Mouse (Mus musculus): ENCODE measurements around the gene Pld3. TPM values are rescaled to one million over a fixed set of nuclear protein-coding genes. Genes with fewer than 3 reads are reported as not detected.

Gene Pld3
- 107 and 110 TPM in 2 replicates for polyA plus RNA-seq (2015; fragmentation: Nextera tagmentation; extraction: Ambion mirVana)

- Histone ChIP-seq H3K9ac (replicated peaks) (peak within 1 kb of the TSS; percentile 73), H3K36me3 (peaks cover 12% of the 10 kb centered on the region), H3K9me3 (no peaks in the 10 kb centered on the region), H3K4me3 (replicated peaks) (peak within 1 kb of the TSS; percentile 60), H3K27me3 (no peaks in the 10 kb centered on the region), H3K4me2 (replicated peaks) (peak within 1 kb of the TSS; percentile 89), H3K27ac (no peak within 1 kb of the TSS), H3K4me1 (replicated peaks) (peaks cover 19% of the 10 kb centered on the region)
- peak; percentile 100 for ATAC-seq
- WGBS: under 1% methylated on average over 41 of the region's 41 CpGs
These were observed at the start of gene Pld3, which contains the start of gene 2310022A10Rik for GRCm38 (mm10) chr7:27552931-27553513. Gene Pld3 (minus strand): TSS chr7:27553218. Gene 2310022A10Rik (plus strand): TSS chr7:27553233.

GRCm38 (mm10) chr7:27602161-27602560 is 49.1 kb upstream of the Pld3 start:
- H3K27me3 ChIP-seq: no peaks in the 10 kb centered on the region
- H3K4me2 ChIP-seq (replicated peaks): no peak overlapping the region
- H3K4me3 ChIP-seq (replicated peaks): no peak overlapping the region
- no peaks in the 10 kb centered on the region for H3K9me3 ChIP-seq
- WGBS: 87% methylated on average over 2 of the region's 2 CpGs
- H3K4me1 ChIP-seq (replicated peaks): peaks cover 50% of the 10 kb centered on the region
- H3K9ac ChIP-seq (replicated peaks): no peak overlapping the region
- ATAC-seq: no peak
- no peaks in the 10 kb centered on the region for H3K36me3 ChIP-seq
- H3K27ac ChIP-seq: no peak overlapping the region

- Histone ChIP-seq H3K27me3 (no peaks in the 10 kb centered on the region), H3K4me1 (replicated peaks) (peaks cover 52% of the 10 kb centered on the region), H3K4me3 (replicated peaks) (no peak overlapping the region), H3K27ac (0 out of 2 replicates have a peak overlapping the region, but pooled peaks have one; percentile 10), H3K9ac (replicated peaks) (0 out of 2 replicates have a peak overlapping the region, but pooled peaks have one; percentile 44), H3K36me3 (no peaks in the 10 kb centered on the region), H3K9me3 (no peaks in the 10 kb centered on the region), H3K4me2 (replicated peaks) (no peak overlapping the region)
- ATAC-seq: 0 out of 2 replicates have a peak, but pooled peaks have one; percentile 34
- WGBS: 74% methylated on average over 4 of the region's 4 CpGs
These were observed 48.6 kb upstream of the Pld3 start for GRCm38 (mm10) chr7:27601628-27602027.

- no peak overlapping the region for H3K9ac ChIP-seq (replicated peaks)
- H3K4me1 ChIP-seq (replicated peaks): peaks cover 60% of the 10 kb centered on the region
- no peaks in the 10 kb centered on the region for H3K36me3 ChIP-seq
- no peak overlapping the region for H3K27ac ChIP-seq
- no peak for ATAC-seq
- no peak overlapping the region for H3K4me2 ChIP-seq (replicated peaks)
- no peaks in the 10 kb centered on the region for H3K9me3 ChIP-seq
- H3K4me3 ChIP-seq (replicated peaks): no peak overlapping the region
- 79% methylated on average over 7 of the region's 7 CpGs for WGBS
- no peaks in the 10 kb centered on the region for H3K27me3 ChIP-seq
These were observed 45.0 kb upstream of the Pld3 start for GRCm38 (mm10) chr7:27598053-27598452.

- no peak overlapping the region for H3K4me3 ChIP-seq (replicated peaks)
- H3K9me3 ChIP-seq: no peaks in the 10 kb centered on the region
- no peak overlapping the region for H3K4me2 ChIP-seq (replicated peaks)
- ATAC-seq: no peak
- H3K9ac ChIP-seq (replicated peaks): peak overlapping the region; percentile 48
- H3K27ac ChIP-seq: peak overlapping the region; percentile 37
- H3K36me3 ChIP-seq: no peaks in the 10 kb centered on the region
- 52% methylated on average over 10 of the region's 10 CpGs for WGBS
- H3K4me1 ChIP-seq (replicated peaks): peaks cover 64% of the 10 kb centered on the region
- no peaks in the 10 kb centered on the region for H3K27me3 ChIP-seq
These were observed 43.8 kb upstream of the Pld3 start for GRCm38 (mm10) chr7:27596586-27597503.

- 76% methylated on average over 12 of the region's 12 CpGs for WGBS
- no peaks in the 10 kb centered on the region for H3K9me3 ChIP-seq
- ATAC-seq: no peak
- H3K36me3 ChIP-seq: no peaks in the 10 kb centered on the region
- H3K4me1 ChIP-seq (replicated peaks): peaks cover 42% of the 10 kb centered on the region
- peak overlapping the region; percentile 65 for H3K4me2 ChIP-seq (replicated peaks)
- peak overlapping the region; percentile 99; the same call in 1 of the 2 replicates for H3K27ac ChIP-seq
- H3K9ac ChIP-seq (replicated peaks): peak overlapping the region; percentile 77
- peak overlapping the region; percentile 64 for H3K4me3 ChIP-seq (replicated peaks)
- no peaks in the 10 kb centered on the region for H3K27me3 ChIP-seq
These were observed 40.1 kb upstream of the Pld3 start for GRCm38 (mm10) chr7:27592934-27593645.

- 4% methylated on average over 17 of the region's 17 CpGs for WGBS
- H3K4me1 ChIP-seq (replicated peaks): peaks cover 38% of the 10 kb centered on the region
- ATAC-seq: peak; percentile 86; the same call in 1 of the 2 replicates
These were observed 39.4 kb upstream of the Pld3 start for GRCm38 (mm10) chr7:27592217-27592929.

GRCm38 (mm10) chr7:27591266-27592216 is 38.5 kb upstream of the Pld3 start, which contains the start of gene Akt2:
Gene Akt2 (plus strand): TSS chr7:27591552.
- under 1% methylated on average over 31 of the region's 71 CpGs for WGBS
- Histone ChIP-seq H3K4me1 (replicated peaks) (peaks cover 30% of the 10 kb centered on the region), H3K36me3 (no peaks in the 10 kb centered on the region), H3K4me2 (replicated peaks) (peak within 1 kb of the TSS; percentile 65), H3K27me3 (no peaks in the 10 kb centered on the region), H3K4me3 (replicated peaks) (peak within 1 kb of the TSS; percentile 64), H3K9me3 (no peaks in the 10 kb centered on the region), H3K27ac (peak within 1 kb of the TSS; percentile 99), H3K9ac (replicated peaks) (peak within 1 kb of the TSS; percentile 77)
- ATAC-seq: peak; percentile 94

More at GRCm38 (mm10) chr7:27592217-27592929, 39.4 kb upstream of the Pld3 start:
- Histone ChIP-seq H3K27me3 (no peaks in the 10 kb centered on the region), H3K27ac (peak overlapping the region; percentile 99), H3K9me3 (no peaks in the 10 kb centered on the region), H3K4me2 (replicated peaks) (peak overlapping the region; percentile 65), H3K36me3 (no peaks in the 10 kb centered on the region), H3K4me3 (replicated peaks) (peak overlapping the region; percentile 64), H3K9ac (replicated peaks) (peak overlapping the region; percentile 77)

GRCm38 (mm10) chr7:27590566-27591213 is 37.7 kb upstream of the Pld3 start:
- Histone ChIP-seq H3K36me3 (0 out of 2 replicates have a peak, but pooled peaks cover under 1% of the 10 kb centered on the region), H3K4me1 (replicated peaks) (peaks cover 22% of the 10 kb centered on the region), H3K4me2 (replicated peaks) (peak overlapping the region; percentile 65), H3K9me3 (no peaks in the 10 kb centered on the region), H3K9ac (replicated peaks) (0 out of 2 replicates have a peak overlapping the region, but pooled peaks have one; percentile 46), H3K27ac (peak overlapping the region; percentile 99), H3K4me3 (replicated peaks) (peak overlapping the region; percentile 64), H3K27me3 (no peaks in the 10 kb centered on the region)
- 66% methylated on average over 4 of the region's 4 CpGs for WGBS
- 0 out of 2 replicates have a peak, but pooled peaks have one; percentile 2 for ATAC-seq

GRCm38 (mm10) chr7:27590088-27590487 is 37.1 kb upstream of the Pld3 start:
- Histone ChIP-seq H3K4me3 (replicated peaks) (no peak overlapping the region), H3K27ac (no peak overlapping the region), H3K27me3 (no peaks in the 10 kb centered on the region), H3K36me3 (peaks cover 6% of the 10 kb centered on the region), H3K9me3 (no peaks in the 10 kb centered on the region), H3K9ac (replicated peaks) (no peak overlapping the region), H3K4me2 (replicated peaks) (no peak overlapping the region), H3K4me1 (replicated peaks) (peaks cover 22% of the 10 kb centered on the region)
- WGBS: 97% methylated on average over 4 of the region's 4 CpGs
- no peak for ATAC-seq
